Mouse (Mus musculus) gastrocnemius, adult 2 months (tissue): ENCODE measurements at regions not wholly inside any gene's neighbourhood (a gene's known extent, or its start where the extent isn't known, plus 50 kb on each side); places are given as distances from the start of the nearest gene placed in this dataset.

Source experiments
- DNase-seq: peaks from one replicate; pipeline ENCODE4 v3.0.0; 2022
- H3K27ac ChIP-seq: fragments of 200-600 bp; 2 replicates; pipeline ENCODE4 v1.8.1; 2022; ENCODE audit warnings: mild to moderate bottlenecking
- H3K4me3 ChIP-seq: fragments of 200-600 bp; 2 replicates; pipeline ENCODE4 v1.8.1; 2022; ENCODE audit warnings: mild to moderate bottlenecking, moderate library complexity
- CTCF ChIP-seq: fragments of 200-600 bp; IDR thresholded peaks from 2 replicates; pipeline ENCODE4 v1.8.1; 2022; ENCODE audit warnings: antibody characterized with exemption, mild to moderate bottlenecking, moderate library complexity
- intact Hi-C: fragments of 180-260 bp; cut with DNase I; formaldehyde crosslinking; loops from one replicate; pipeline ENCODE4 v1.15.1; 2025

DNA sequence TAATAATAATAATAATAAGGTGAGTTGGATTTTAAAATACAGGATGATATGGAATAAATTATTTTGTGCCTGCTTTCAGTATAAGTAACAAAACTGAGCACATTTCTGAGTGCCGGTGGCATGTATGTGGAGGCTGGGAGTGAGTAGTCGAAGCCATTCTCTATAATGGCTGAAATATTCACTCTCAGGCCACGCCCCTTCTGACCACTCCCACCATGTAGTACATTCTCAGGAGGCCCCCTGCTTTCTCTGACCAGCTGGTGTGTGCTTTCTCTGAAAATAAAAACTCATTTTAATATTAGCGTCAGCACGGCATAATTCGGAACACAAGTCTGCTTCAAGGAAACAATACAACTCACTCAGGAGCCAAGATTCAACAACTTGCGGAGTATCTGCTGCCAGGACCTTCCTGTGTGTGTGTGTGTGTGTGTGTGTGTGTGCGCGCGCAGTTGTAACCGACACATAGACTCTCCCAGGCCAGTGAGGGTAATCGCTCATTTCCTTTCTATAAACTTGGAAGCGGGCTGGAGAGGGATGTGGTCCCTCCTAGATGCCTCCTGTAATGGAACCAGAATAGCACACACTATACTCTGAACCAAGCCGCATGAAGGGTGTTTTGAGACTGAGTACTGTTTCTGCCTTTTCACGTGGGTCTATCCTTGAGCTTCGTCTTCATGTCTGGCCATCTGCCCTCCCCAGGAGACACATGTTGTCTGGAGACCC is 67.9 kb upstream of the Sesn3 start:
- intact Hi-C loops: no loop called here
- no peak overlapping the region for H3K27ac ChIP-seq
- H3K4me3 ChIP-seq: no peak overlapping the region
- DNase-seq: no peak
- no peak for TF ChIP-seq CTCF

DNA sequence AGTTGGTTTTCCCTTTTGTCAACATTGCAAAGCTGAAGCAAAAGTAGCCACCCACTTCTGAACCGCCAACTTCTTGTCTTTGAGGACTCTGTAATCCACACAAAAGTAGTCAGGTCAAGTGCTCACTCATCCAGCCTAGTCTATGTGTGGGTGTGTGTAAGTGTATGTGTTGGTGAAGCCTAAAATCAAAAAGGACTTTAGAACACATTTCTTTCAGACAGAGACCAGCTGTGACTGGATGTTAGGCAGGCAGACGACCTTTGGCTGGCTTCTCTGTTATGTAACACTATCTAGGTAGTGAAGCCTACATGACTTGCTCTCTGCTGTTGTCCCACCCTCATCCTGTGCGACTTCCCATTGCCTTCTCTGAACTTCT is 67.3 kb upstream of the Sesn3 start:
- DNase-seq: no peak
- intact Hi-C loops: no loop called here
- no peak overlapping the region for H3K27ac ChIP-seq
- H3K4me3 ChIP-seq: no peak overlapping the region
- no peak for TF ChIP-seq CTCF

DNA sequence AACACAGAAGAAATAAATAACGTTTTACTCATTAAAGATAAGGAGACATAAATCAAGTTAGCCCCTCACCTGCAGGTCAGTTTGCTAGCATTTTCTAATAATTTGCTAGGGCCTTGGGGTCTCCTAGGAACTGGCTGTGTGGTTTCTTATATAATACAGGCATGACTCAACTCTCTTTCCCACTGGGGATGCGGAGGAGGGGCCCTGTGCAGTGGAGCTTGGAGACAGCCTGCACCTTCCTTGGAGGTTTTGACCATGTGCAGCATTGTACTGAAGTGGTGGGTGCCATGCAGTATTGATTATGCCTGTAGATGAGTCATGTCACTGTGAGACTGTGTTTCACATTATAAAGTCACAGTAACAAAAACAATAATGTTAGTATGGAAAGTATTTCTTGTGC is 61.6 kb upstream of the Sesn3 start:
- TF ChIP-seq CTCF: no peak
- intact Hi-C loops: no loop called here

DNA sequence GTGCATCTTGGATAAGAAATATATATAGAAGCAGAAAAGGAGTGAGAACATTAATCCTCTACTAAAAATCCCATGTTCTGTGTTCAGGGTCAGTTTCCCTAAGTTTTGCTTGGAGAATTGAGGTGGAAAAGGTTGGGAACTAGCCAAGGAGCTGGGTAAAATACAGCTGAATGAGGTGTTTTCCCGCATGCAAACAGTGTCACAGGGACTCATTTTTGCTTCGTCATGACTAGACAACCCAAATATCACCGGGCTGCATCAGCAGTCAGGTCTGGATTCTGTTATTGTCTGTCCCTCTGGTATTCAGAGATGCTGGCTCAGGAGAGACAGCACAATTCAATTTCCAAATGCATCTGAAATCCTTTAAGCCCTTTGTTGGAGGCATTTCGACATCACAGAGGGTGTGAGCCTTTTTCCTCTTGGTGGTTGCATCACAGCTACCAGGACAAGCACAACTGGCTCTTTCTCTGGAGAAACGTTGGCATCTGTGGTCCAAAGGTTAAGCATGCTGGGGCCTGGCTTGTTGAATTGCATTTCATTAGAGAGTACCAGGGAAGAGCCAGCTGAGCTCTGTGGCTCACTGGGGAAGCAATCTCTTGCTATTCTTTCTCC is 59.6 kb upstream of the Sesn3 start:
- intact Hi-C loops: no loop called here
- no peak for TF ChIP-seq CTCF
- no peak overlapping the region for H3K4me3 ChIP-seq
- DNase-seq: no peak
- H3K27ac ChIP-seq: no peak overlapping the region; the same call in 1 of the 2 replicates

More for the DNA sequence above, 61.6 kb upstream of the Sesn3 start:
- no peak for DNase-seq
- Histone ChIP-seq H3K4me3 (no peak overlapping the region), H3K27ac (no peak overlapping the region)

DNA sequence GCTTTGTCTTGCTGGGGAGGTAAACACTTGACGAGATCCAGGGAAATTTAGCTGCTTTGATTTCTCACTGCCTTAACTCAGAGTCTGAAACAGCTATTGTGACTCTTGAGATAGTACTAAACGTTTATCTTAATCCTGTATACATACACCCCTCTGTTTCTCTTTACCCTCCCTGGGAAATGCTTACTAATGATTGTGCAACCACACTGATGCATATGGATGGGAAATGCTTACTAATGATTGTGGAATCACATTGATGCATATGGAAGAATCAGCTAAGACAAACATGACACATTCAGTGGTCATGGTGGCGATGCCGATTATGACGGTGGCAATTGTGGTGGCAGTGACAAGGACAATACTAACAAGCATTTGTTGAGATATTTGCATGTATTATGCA is 58.9 kb upstream of the Sesn3 start:
- DNase-seq: no peak
- intact Hi-C loops: no loop called here
- Histone ChIP-seq H3K27ac (no peak overlapping the region), H3K4me3 (no peak overlapping the region)
- no peak for TF ChIP-seq CTCF

DNA sequence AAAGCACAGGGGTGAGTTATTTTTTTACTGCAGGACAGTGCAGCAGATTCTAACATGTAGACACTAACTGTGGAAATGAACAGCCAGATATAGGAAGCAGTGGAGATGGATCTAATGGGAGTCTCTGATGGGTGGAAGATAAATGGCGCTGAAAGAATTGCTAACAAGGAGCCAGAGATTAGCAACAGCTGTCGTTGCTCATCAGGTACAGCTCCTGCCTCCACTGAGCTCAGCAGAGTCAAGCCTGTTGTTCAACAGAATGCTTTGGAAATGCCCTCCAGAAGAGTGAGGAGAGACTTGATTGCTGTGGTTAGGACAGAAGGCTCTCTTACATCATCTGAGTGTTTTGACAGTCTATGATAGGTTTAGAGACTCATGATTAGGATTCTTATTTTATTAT is 51.9 kb upstream of the Sesn3 start:
- intact Hi-C loops: no loop called here
- Histone ChIP-seq H3K27ac (no peak overlapping the region), H3K4me3 (no peak overlapping the region)
- no peak for TF ChIP-seq CTCF
- no peak for DNase-seq
